Mouse (Mus musculus) liver, adult 2 months (tissue): Measurements from ENCODE around the gene Sh2d1b2.

ENCODE experiments used
- CTCF ChIP-seq: fragments of 200-500 bp; IDR thresholded peaks from 2 replicates; pipeline ENCODE4 v1.5.1; 2011; ENCODE audit warnings: low read depth, low read length, control low read depth
- POLR2A ChIP-seq: fragments of 200-500 bp; IDR thresholded peaks from 2 replicates; pipeline ENCODE4 v1.6.1; 2011; ENCODE audit warnings: low read length, control low read depth; ENCODE audit not compliant: insufficient read depth; ENCODE audit errors: extremely low read depth

DNA sequence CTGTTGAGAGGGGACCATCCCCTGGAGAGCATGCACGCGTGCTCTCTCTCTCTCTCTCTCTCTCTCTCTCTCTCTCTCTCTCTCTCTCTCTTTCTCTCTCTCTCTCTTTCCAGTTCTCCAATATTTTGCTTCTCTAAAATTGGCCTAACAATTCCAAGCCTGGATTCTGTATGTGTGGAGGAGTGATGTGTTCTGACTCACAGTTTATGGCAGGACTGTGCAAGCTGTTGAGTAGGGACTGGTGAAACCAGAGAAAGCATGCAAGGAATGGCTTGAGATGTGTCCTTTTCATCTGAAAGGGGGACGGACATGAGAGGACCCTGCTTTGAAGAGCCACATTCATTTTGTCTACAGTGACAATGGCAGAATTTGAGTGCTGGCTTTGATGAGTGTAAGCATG, 12.5 kb downstream of the Sh2d1b2 start:
- no peak for TF ChIP-seq POLR2A
- no peak for TF ChIP-seq CTCF
